Mouse (Mus musculus) neural tube, embryonic 11.5 days (tissue): ENCODE measurements around the gene Nthl1. TPM values are rescaled to one million over a fixed set of nuclear protein-coding genes. Genes with fewer than 3 reads are reported as not detected.

ENCODE experiments used
- ATAC-seq: fragments of 200-750 bp; cut with Nextera tagmentation; 2 replicates; pipeline ENCODE4 v1.8.0; 2017; ENCODE audit warnings: moderate number of reproducible peaks, mild to moderate bottlenecking, moderate TSS enrichment, moderate library complexity; ENCODE audit not compliant: insufficient read depth, low FRiP score, low TSS enrichment
- DNase-seq: peaks from one replicate; pipeline ENCODE4 v3.0.0-alpha.2; 2015; ENCODE audit warnings: low spot score
- H3K27ac ChIP-seq: fragments of 300-500 bp; sonication (generic); 2 replicates; pipeline ENCODE4 v1.5.1; 2014; ENCODE audit warnings: low read depth, mild to moderate bottlenecking, low read length
- H3K27me3 ChIP-seq: fragments of 300-500 bp; sonication (generic); 2 replicates; pipeline ENCODE4 v1.6.1; 2014; ENCODE audit warnings: mild to moderate bottlenecking, low read length, mixed read lengths; ENCODE audit not compliant: control insufficient read depth, insufficient read depth
- H3K36me3 ChIP-seq: fragments of 300-500 bp; sonication (generic); 2 replicates; pipeline ENCODE4 v1.6.1; 2014; ENCODE audit warnings: mild to moderate bottlenecking, low read length, moderate library complexity, mixed read lengths; ENCODE audit not compliant: control insufficient read depth, insufficient read depth
- H3K4me1 ChIP-seq: fragments of 300-500 bp; sonication (generic); 2 replicates; pipeline ENCODE4 v1.6.1; 2014; ENCODE audit warnings: low read length, mixed read lengths; ENCODE audit not compliant: control insufficient read depth, insufficient read depth
- H3K4me2 ChIP-seq: fragments of 300-500 bp; sonication (generic); 2 replicates; pipeline ENCODE4 v1.6.1; 2014; ENCODE audit warnings: low read depth, mild to moderate bottlenecking, moderate library complexity
- H3K4me3 ChIP-seq: fragments of 300-500 bp; sonication (generic); 2 replicates; pipeline ENCODE4 v1.5.1; 2014; ENCODE audit warnings: low read depth, low read length
- H3K9ac ChIP-seq: fragments of 300-500 bp; sonication (generic); 2 replicates; pipeline ENCODE4 v1.6.1; 2014; ENCODE audit warnings: mild to moderate bottlenecking, low read length
- H3K9me3 ChIP-seq: fragments of 300-500 bp; sonication (generic); 2 replicates; pipeline ENCODE4 v1.6.1; 2016; ENCODE audit warnings: low read length; ENCODE audit not compliant: control insufficient read depth
- WGBS: fragments of 180-500 bp; shearing (Covaris S2); extraction: QIAGEN DNeasy Blood & Tissue Kit; methylation state at CpG from one replicate; pipeline ENCODE4 v1.1.7; 2014; 5-methylcytosine and 5-hydroxymethylcytosine counted together
- polyA plus RNA-seq: library from polyadenylated mRNA; unstranded; fragments of >200 nt; fragmentation: Nextera tagmentation; extraction: Ambion mirVana; gene quantifications from 2 replicates; pipeline ENCODE4 v1.2.1, GENCODE M21; 2014

Nthl1 gene
- polyA plus RNA-seq = 13.8 and 15.7 TPM in 2 replicates

DNA sequence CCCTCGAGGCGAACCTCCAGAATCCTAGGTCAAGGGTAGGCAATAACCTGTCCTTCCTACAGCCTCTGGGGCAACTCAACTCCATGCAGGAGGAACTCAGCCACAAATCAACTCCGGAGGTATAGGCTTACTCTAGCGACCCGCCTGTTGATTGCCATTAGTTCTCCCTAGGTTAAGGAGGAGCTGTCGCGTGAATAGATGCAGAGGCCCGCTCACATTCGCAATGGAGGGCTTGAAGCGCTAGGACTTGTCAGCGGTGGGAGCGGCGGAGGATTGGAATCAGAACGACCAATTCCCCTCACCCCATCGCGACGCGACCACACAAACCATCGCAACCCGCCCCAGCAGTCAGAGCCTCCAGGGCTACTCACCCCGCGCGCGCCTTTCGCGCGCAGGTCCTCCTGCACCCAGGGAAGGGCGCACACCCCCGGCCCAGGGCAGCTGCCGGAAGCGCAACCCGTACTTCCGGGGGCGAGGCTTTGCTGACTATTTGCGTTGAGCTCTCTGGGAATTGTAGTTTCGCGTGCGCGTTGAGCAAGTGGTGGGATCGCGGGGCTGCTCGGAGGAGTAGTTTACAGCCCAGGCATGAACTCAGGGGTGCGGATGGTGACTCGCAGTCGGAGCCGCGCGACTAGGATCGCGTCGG lies at the start of gene Nthl1, which contains the start of gene Tsc2:
TSS of gene Nthl1 (plus strand) at position 514 of the 646 bp plus-strand sequence.
TSS of gene Tsc2 (minus strand) at position 464 of the 646 bp plus-strand sequence.
- peak; percentile 90 for DNase-seq
- Histone ChIP-seq H3K27ac (peak within 1 kb of the TSS; percentile 45; the same call in 1 of the 2 replicates), H3K9me3 (no peaks in the 10 kb centered on the region), H3K27me3 (no peaks in the 10 kb centered on the region), H3K4me3 (peak within 1 kb of the TSS; percentile 57), H3K9ac (peak within 1 kb of the TSS; percentile 76), H3K4me1 (peaks cover 3% of the 10 kb centered on the region; the same call in 1 of the 2 replicates), H3K36me3 (peaks cover 4% of the 10 kb centered on the region), H3K4me2 (peak within 1 kb of the TSS; percentile 60)
- peak; percentile 86 for ATAC-seq
- 2% methylated on average over 51 of the region's 51 CpGs for WGBS

DNA sequence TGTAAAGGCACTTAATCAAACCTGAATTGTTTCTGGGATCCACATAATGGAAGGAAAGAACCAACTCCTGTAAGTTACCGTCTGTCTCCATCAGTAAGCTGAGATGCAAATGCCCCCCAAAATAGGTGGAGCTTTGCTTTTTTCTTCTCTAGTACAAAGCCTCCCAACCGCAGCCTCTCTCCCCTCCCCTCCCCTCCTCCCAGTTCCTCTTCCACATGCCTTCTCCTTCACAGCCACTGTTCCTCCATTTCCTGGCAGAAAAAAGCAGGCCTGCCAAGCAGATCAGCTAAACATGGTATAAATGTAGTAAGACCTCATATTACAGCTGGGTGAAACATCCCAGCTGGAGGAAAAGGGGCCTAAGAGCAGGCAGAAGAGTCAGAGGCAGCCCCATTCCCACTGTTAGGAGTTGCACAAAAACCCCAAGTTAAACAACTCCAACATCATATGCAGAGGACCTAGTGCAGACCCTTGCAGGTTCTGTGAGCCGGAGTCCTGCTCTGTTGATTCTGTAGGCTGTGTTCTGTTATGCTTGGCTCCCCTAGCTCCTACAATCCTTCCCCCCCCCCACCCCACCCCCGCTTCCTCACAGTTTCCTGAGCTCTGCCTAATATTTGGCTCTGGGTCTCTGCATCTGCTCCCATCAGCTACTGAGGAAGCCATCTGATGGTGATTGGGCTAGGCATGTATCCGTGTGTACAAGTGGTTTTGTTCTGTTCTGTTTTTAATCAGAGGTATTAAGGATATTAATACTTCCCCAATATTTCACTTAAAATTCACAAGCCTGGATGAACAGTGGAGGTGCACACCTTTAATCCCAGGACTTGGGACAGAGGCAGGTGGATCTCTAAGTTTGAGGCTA lies 48.6 kb upstream of the Nthl1 start:
- H3K9me3 ChIP-seq = no peaks in the 10 kb centered on the region
- H3K36me3 ChIP-seq = peaks cover 21% of the 10 kb centered on the region
- no peak overlapping the region for H3K4me3 ChIP-seq
- no peak overlapping the region for H3K27ac ChIP-seq
- ATAC-seq = no peak
- H3K4me2 ChIP-seq = no peak overlapping the region
- H3K27me3 ChIP-seq = no peaks in the 10 kb centered on the region
- no peaks in the 10 kb centered on the region for H3K4me1 ChIP-seq
- no peak overlapping the region for H3K9ac ChIP-seq
- 73% methylated on average over 5 of the region's 5 CpGs for WGBS
- no peak for DNase-seq

DNA sequence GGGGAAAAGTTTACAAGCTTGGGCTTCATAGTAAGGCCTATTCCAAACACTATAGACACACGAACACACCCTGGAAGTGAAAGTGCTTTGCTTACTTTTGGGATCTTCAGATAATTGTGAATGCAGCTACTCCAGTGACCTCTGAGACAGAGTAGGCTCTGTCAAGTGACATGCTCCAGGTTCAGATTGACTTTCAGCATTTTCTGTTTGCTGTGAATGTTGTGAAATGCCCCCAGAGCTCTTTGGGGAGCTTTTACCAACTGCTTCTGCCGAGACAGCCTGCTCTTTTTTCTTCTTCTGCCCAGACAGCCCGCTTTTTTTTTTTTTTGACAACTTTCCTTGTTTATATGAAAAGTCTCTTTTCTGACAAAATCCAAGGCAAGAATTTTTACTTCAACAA lies 48.0 kb upstream of the Nthl1 start:
- Histone ChIP-seq H3K4me2 (no peak overlapping the region), H3K27me3 (no peaks in the 10 kb centered on the region), H3K36me3 (peaks cover 20% of the 10 kb centered on the region), H3K4me1 (no peaks in the 10 kb centered on the region), H3K9ac (no peak overlapping the region), H3K9me3 (no peaks in the 10 kb centered on the region), H3K27ac (no peak overlapping the region), H3K4me3 (no peak overlapping the region)
- WGBS = 91% methylated on average over 3 of the region's 3 CpGs
- DNase-seq = no peak
- ATAC-seq = no peak

DNA sequence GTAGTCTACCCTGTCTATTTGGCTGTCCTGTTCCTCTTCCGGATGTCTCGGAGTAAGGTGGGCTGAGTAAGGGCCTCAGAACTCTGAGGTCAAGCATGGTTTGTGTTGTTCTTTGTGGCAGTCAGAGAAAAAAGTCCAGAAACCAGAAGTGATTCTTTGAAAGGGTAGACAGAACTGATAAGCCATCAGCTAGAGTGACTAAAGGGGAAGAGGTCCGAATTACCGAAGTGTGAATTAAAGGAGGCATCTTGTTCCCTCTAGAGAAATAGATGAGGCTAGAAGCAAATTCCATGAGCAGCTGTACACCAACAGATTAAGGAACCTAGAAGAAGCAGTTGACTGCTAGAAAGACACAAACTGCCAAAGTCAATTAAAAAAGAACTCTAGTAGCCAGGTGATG lies 45.9 kb upstream of the Nthl1 start:
- peaks cover 18% of the 10 kb centered on the region for H3K36me3 ChIP-seq

DNA sequence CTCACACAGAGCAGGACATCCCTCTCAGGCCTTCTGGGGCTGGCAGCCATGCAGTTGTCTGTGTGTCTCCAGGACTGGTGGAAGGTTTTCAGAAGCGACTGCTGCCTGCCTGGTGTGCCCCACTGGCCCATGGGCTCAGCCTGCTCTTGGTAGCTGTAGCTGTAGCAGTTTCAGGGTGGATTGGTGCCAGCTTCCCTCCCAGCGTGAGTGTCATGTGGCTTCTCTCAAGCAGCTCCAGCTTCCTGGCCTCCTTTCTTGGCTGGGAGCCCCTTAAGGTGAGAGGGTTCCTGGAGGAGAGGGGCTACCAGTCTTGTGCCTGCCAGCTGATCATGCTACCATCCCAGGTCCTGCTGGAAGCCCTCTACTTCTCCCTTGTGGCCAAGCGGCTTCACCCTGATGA lies 41.5 kb upstream of the Nthl1 start:
- H3K36me3 ChIP-seq = peaks cover 37% of the 10 kb centered on the region
- no peak for DNase-seq
- H3K27me3 ChIP-seq = no peaks in the 10 kb centered on the region
- H3K4me1 ChIP-seq = no peaks in the 10 kb centered on the region
- no peak overlapping the region for H3K4me3 ChIP-seq
- no peak overlapping the region for H3K4me2 ChIP-seq
- 88% methylated on average over 3 of the region's 3 CpGs for WGBS
- no peak for ATAC-seq
- H3K27ac ChIP-seq = no peak overlapping the region
- no peak overlapping the region for H3K9ac ChIP-seq
- H3K9me3 ChIP-seq = no peaks in the 10 kb centered on the region

More for the DNA sequence above, 45.9 kb upstream of the Nthl1 start:
- Histone ChIP-seq H3K4me1 (no peaks in the 10 kb centered on the region), H3K27me3 (no peaks in the 10 kb centered on the region), H3K9me3 (no peaks in the 10 kb centered on the region), H3K4me2 (no peak overlapping the region), H3K9ac (no peak overlapping the region), H3K4me3 (no peak overlapping the region), H3K27ac (no peak overlapping the region)
- no peak for ATAC-seq
- 97% methylated on average over 4 of the region's 4 CpGs for WGBS
- DNase-seq = no peak

DNA sequence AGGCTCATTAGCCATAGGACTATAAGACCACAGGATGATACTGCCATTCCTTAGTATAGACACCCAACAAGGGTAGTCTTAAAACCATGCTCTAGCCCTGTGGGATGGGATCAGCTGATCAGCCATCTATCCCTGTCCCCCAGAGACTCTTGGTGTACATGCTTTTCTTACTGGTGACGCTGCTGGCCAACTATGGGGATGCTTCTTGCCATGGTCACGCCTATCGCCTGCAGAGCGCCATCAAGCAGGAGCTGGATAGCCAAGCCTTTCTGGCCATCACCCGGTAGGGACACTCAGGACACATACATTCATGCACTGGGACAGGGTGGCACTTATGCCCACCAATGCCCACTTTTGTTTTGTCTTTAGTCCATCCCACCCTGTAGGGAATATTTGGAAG lies 40.8 kb upstream of the Nthl1 start:
- 93% methylated on average over 5 of the region's 5 CpGs for WGBS
- no peak for ATAC-seq
- Histone ChIP-seq H3K9me3 (no peaks in the 10 kb centered on the region), H3K4me3 (no peak overlapping the region), H3K4me2 (no peak overlapping the region), H3K27ac (no peak overlapping the region), H3K27me3 (no peaks in the 10 kb centered on the region), H3K36me3 (peaks cover 38% of the 10 kb centered on the region), H3K9ac (no peak overlapping the region), H3K4me1 (no peaks in the 10 kb centered on the region)
- no peak for DNase-seq

DNA sequence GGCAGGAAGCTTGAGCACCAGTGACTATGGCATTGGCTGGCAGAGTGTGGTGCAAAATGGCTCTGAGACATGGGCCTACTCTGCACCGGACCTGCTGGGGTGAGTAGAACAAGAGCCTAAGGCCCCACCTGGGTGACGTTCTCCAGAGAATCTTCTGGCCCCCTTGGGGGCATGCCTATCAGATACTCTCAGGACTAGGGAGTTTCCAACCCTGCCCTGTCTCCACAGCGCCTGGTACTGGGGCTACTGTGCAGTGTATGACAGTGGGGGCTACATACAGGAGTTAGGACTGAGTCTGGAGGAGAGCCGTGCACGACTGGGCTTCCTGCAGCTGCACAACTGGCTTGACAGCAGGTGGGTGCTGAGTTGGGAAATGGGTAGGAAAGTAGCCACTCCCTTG lies 39.2 kb upstream of the Nthl1 start:
- no peaks in the 10 kb centered on the region for H3K9me3 ChIP-seq
- no peak for ATAC-seq
- 88% methylated on average over 5 of the region's 5 CpGs for WGBS
- no peaks in the 10 kb centered on the region for H3K4me1 ChIP-seq
- no peak overlapping the region for H3K27ac ChIP-seq
- H3K9ac ChIP-seq = no peak overlapping the region
- no peaks in the 10 kb centered on the region for H3K27me3 ChIP-seq
- no peak overlapping the region for H3K4me3 ChIP-seq
- DNase-seq = no peak
- no peak overlapping the region for H3K4me2 ChIP-seq
- H3K36me3 ChIP-seq = peaks cover 42% of the 10 kb centered on the region

DNA sequence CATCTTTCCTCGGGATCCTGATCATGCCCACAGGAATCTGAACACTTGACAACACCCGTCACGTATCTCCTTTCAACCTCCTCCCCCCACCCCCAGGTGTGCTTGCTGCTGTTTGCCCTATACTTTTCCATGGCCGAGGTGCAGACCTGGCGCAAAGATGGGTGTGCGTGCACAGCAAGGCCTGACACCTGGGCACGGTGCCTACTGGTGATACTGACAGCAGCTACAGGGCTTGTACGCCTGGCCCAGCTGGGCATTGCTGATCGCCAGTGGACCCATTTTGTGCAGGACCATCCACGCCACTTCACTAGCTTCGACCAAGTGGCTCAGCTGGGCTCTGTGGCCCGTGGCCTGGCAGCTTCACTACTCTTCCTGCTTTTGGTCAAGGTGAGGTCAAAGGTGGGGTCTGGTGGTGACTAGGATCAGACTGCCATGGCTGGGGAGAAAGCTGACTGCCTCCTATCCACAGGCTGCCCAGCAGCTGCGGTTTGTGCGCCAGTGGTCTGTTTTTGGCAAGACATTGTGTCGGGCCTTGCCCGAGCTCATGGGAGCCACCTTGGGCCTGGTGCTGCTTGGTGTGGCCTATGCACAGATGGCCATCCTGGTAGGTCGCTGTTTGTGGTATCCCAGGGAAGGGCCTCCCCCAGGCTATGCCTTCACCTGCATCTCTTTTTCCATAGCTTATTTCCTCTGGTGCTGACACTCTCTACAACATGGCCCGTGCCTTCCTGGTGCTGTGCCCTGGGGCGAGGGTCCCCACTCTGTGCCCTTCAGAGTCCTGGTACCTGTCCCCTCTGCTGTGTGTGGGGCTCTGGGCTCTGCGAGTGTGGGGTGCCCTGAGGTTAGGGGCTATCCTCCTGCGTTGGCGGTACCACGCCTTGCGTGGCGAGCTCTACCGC lies 38.2 kb upstream of the Nthl1 start:
- Histone ChIP-seq H3K9ac (no peak overlapping the region), H3K27ac (no peak overlapping the region), H3K36me3 (peaks cover 46% of the 10 kb centered on the region), H3K9me3 (no peaks in the 10 kb centered on the region), H3K27me3 (no peaks in the 10 kb centered on the region), H3K4me3 (no peak overlapping the region), H3K4me1 (no peaks in the 10 kb centered on the region), H3K4me2 (no peak overlapping the region)
- 94% methylated on average over 26 of the region's 26 CpGs for WGBS
- no peak for ATAC-seq
- DNase-seq = no peak
